Mouse (Mus musculus) liver, postnatal 0 days (tissue): ENCODE results near the gene Acaa1a.

Experiments
- CTCF ChIP-seq: sonication (generic); IDR thresholded peaks from 2 replicates; pipeline ENCODE4 v1.5.1; 2016; ENCODE audit warnings: antibody characterized with exemption, low read depth
- EP300 ChIP-seq: IDR thresholded peaks from 2 replicates; pipeline ENCODE4 v1.6.1; 2016; ENCODE audit warnings: antibody characterized with exemption, low read depth, mild to moderate bottlenecking

DNA sequence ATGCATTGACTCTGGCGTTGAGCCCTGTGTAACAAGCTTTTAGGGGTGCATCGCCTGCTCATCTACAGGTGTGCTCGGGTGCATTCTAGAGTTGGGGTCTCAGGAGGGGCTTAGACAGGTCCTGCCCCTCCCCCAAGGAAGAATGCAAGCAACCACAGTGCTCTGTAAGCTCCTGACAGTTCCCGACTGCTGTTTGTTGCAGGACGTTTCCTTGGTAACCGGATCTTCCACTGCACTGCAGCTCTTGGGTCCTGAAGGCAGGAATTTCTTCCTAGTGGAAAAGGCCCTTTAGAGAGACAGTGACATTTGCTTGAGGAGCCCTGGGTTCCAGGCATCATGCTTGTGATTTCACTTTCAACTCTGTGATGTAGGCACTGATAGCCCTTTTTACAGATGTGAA lies 43.1 kb downstream of the Acaa1a start:
- TF ChIP-seq EP300 (no peak), CTCF (no peak)
